Mouse (Mus musculus): Measurements from ENCODE around the gene Nfic. TPM values are rescaled to one million over a fixed set of nuclear protein-coding genes. Genes with fewer than 3 reads are reported as not detected.

Gene Nfic
- polyA plus RNA-seq, 1 experiment from 2014 or later: 21.4 TPM

DNA sequence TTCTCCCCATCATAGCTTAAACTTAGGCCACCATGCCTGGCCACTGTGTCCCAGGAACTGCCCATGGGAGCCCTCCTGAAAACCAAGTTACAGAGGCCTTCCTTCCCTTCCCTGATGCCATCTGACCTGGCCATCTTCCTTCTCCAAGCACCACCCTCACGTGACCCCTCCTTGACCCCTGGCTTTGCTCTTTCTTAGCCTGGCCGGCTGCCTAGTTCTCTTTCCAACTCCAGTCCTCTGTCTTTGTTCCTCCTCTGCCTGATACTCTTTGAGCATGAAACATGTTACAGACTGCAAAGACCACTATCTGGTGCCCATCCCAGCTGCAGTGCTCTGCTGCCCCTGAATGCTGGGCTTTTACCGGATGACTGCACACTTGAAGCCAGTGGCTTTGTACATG is 66.1 kb downstream of the Nfic start:
- Histone ChIP-seq H3K9me3 (ENCODE audit: control insufficient read depth, low read length) (no peaks in the 10 kb centered on the region), H3K4me1 (replicated peaks; ENCODE audit: control insufficient read depth, insufficient read depth, low read length) (peaks cover 40% of the 10 kb centered on the region), H3K9ac (ENCODE audit: low read depth, low read length) (no peak overlapping the region), H3K4me2 (no peak overlapping the region), H3K36me3 (ENCODE audit: control insufficient read depth, insufficient read depth, low read length) (peaks cover 25% of the 10 kb centered on the region), H3K4me3 (ENCODE audit: low read depth, low read length) (no peak overlapping the region), H3K27me3 (replicated peaks; ENCODE audit: control insufficient read depth, insufficient read depth, low read length) (no peaks in the 10 kb centered on the region), H3K27ac (ENCODE audit: low read depth, low read length) (no peak overlapping the region)
- DNase-seq (ENCODE audit: low spot score): no peak
- 69% methylated on average over 3 of the region's 3 CpGs for WGBS
- no peak for ATAC-seq (replicated peaks; ENCODE audit: low FRiP score)

GRCm38 (mm10) chr10:81388505-81389055 is 66.9 kb downstream of the Nfic start, which contains the start of gene Gm48552:
Gene Gm48552, plus strand, starts transcription at chr10:81389005.
- Histone ChIP-seq H3K9ac (ENCODE audit: low read depth, low read length) (no peak within 1 kb of the TSS), H3K4me3 (ENCODE audit: low read depth, low read length) (no peak within 1 kb of the TSS), H3K36me3 (ENCODE audit: control insufficient read depth, insufficient read depth, low read length) (peaks cover 25% of the 10 kb centered on the region), H3K27ac (ENCODE audit: low read depth, low read length) (no peak within 1 kb of the TSS), H3K4me1 (replicated peaks; ENCODE audit: control insufficient read depth, insufficient read depth, low read length) (peaks cover 34% of the 10 kb centered on the region), H3K9me3 (ENCODE audit: control insufficient read depth, low read length) (no peaks in the 10 kb centered on the region), H3K4me2 (no peak within 1 kb of the TSS), H3K27me3 (replicated peaks; ENCODE audit: control insufficient read depth, insufficient read depth, low read length) (no peaks in the 10 kb centered on the region)
- DNase-seq (ENCODE audit: low spot score) (no peak), ATAC-seq (replicated peaks; ENCODE audit: low FRiP score) (no peak)
- WGBS: 71% methylated on average over 5 of the region's 5 CpGs

GRCm38 (mm10) chr10:81387716-81388115 is 67.7 kb downstream of the Nfic start:
- Histone ChIP-seq H3K9ac (ENCODE audit: low read depth, low read length) (no peak overlapping the region), H3K4me3 (ENCODE audit: low read depth, low read length) (no peak overlapping the region), H3K27ac (ENCODE audit: low read depth, low read length) (no peak overlapping the region), H3K4me2 (no peak overlapping the region), H3K4me1 (replicated peaks; ENCODE audit: control insufficient read depth, insufficient read depth, low read length) (peaks cover 28% of the 10 kb centered on the region), H3K27me3 (replicated peaks; ENCODE audit: control insufficient read depth, insufficient read depth, low read length) (no peaks in the 10 kb centered on the region), H3K36me3 (ENCODE audit: control insufficient read depth, insufficient read depth, low read length) (peaks cover 25% of the 10 kb centered on the region), H3K9me3 (ENCODE audit: control insufficient read depth, low read length) (no peaks in the 10 kb centered on the region)
- 92% methylated on average over 20 of the region's 20 CpGs for WGBS
- ATAC-seq (replicated peaks; ENCODE audit: low FRiP score) (no peak), DNase-seq (ENCODE audit: low spot score) (no peak)

GRCm38 (mm10) chr10:81385603-81386306 is 69.7 kb downstream of the Nfic start:
- ATAC-seq (replicated peaks; ENCODE audit: low FRiP score) (no peak), DNase-seq (ENCODE audit: low spot score) (no peak)
- peak overlapping the region; percentile 94 for H3K4me2 ChIP-seq
- H3K27ac ChIP-seq (ENCODE audit: low read depth, low read length): no peak overlapping the region
- H3K27me3 ChIP-seq (replicated peaks; ENCODE audit: control insufficient read depth, insufficient read depth, low read length): no peaks in the 10 kb centered on the region
- peak overlapping the region; percentile 78 for H3K4me3 ChIP-seq (ENCODE audit: low read depth, low read length)
- H3K36me3 ChIP-seq (ENCODE audit: control insufficient read depth, insufficient read depth, low read length): peaks cover 25% of the 10 kb centered on the region
- WGBS: 65% methylated on average over 22 of the region's 22 CpGs
- peaks cover 43% of the 10 kb centered on the region for H3K4me1 ChIP-seq (replicated peaks; ENCODE audit: control insufficient read depth, insufficient read depth, low read length)
- peak overlapping the region; percentile 86 for H3K9ac ChIP-seq (ENCODE audit: low read depth, low read length)
- H3K9me3 ChIP-seq (ENCODE audit: control insufficient read depth, low read length): no peaks in the 10 kb centered on the region

DNA sequence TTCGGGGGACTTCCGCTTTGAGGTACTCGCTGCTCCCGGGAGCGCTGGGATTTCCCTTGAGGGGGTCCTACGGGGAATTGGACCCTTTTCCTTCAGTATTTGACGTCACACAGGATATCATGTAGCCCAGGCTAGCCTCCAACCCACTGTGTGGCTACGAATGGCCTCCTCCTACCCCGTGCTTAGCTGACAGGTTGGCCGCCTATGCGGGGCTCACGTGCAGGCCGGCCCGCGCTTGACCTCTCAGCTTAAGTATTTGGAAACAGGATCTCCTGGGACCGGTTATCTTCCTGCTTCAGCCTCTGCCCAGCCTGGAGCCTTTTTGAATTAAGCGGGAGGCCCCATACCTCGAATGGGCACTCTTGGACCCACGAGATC is 70.8 kb downstream of the Nfic start:
- under 1% methylated on average over 19 of the region's 19 CpGs for whole genome bisulfite sequencing

DNA sequence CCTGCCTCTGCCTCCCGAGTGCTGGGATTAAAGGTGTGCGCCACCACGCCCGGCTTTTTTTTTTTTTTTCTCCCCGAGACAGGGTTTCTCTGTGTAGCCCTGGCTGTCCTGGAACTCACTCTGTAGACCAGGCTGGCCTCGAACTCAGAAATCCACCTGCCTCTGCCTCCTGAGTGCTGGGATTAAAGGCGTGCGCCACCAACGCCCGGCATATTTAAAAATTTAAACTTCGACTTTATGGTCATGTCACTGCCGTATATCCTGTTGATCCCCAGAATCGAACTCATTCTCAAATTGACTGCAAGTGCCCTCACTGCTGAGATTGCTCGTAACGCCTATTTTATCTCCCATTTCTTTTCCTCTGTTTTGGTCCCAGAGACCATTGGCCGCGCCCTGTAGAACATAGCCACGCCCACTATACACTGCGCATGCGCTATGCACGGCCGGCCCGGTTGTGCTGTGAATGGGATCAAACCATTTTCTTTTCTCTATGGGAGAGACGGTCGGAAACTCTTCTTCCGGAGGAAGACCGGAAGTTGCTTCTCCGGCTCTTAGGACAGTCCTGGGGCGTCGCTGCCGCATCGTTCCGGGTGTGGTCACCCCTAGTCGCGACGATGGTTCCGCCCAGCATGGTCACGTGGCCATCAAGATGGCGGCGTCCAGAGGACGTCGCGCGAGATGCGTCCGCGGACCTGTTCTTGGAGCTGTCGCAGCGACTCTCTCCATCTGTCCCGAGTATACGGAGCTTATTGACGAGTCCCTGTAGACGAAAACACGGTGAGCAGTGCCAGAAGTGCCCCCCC is 71.4 kb downstream of the Nfic start, which contains the start of the genes Dohh and Gm48551:
Gene Dohh, plus strand, starts transcription at position 627 of the 803 bp plus-strand sequence.
Gene Gm48551, plus strand, starts transcription at position 665 of the 803 bp plus-strand sequence.
- Histone ChIP-seq H3K36me3 (ENCODE audit: control insufficient read depth, insufficient read depth, low read length) (peaks cover 25% of the 10 kb centered on the region), H3K27ac (ENCODE audit: low read depth, low read length) (peak within 1 kb of the TSS; percentile 85), H3K4me1 (replicated peaks; ENCODE audit: control insufficient read depth, insufficient read depth, low read length) (peaks cover 45% of the 10 kb centered on the region), H3K4me3 (ENCODE audit: low read depth, low read length) (peak within 1 kb of the TSS; percentile 78), H3K27me3 (replicated peaks; ENCODE audit: control insufficient read depth, insufficient read depth, low read length) (no peaks in the 10 kb centered on the region), H3K4me2 (peak within 1 kb of the TSS; percentile 94), H3K9me3 (ENCODE audit: control insufficient read depth, low read length) (no peaks in the 10 kb centered on the region), H3K9ac (ENCODE audit: low read depth, low read length) (peak within 1 kb of the TSS; percentile 86)
- WGBS: 6% methylated on average over 54 of the region's 54 CpGs
- DNase-seq (ENCODE audit: low spot score): peak; percentile 98
- ATAC-seq (replicated peaks; ENCODE audit: low FRiP score): peak; percentile 86

More for the DNA sequence above, 70.8 kb downstream of the Nfic start:
- H3K4me1 ChIP-seq (replicated peaks; ENCODE audit: control insufficient read depth, insufficient read depth, low read length): peaks cover 46% of the 10 kb centered on the region
- peak overlapping the region; percentile 94 for H3K4me2 ChIP-seq
- ATAC-seq (replicated peaks; ENCODE audit: low FRiP score) (0 out of 2 replicates have a peak, but pooled peaks have one; percentile 9), DNase-seq (ENCODE audit: low spot score) (no peak)
- no peaks in the 10 kb centered on the region for H3K9me3 ChIP-seq (ENCODE audit: control insufficient read depth, low read length)
- no peaks in the 10 kb centered on the region for H3K27me3 ChIP-seq (replicated peaks; ENCODE audit: control insufficient read depth, insufficient read depth, low read length)
- peak overlapping the region; percentile 78 for H3K4me3 ChIP-seq (ENCODE audit: low read depth, low read length)
- peak overlapping the region; percentile 85 for H3K27ac ChIP-seq (ENCODE audit: low read depth, low read length)
- H3K36me3 ChIP-seq (ENCODE audit: control insufficient read depth, insufficient read depth, low read length): peaks cover 25% of the 10 kb centered on the region
- H3K9ac ChIP-seq (ENCODE audit: low read depth, low read length): peak overlapping the region; percentile 86

- Histone ChIP-seq H3K27me3 (replicated peaks; ENCODE audit: control insufficient read depth, insufficient read depth, low read length) (no peaks in the 10 kb centered on the region), H3K4me1 (replicated peaks; ENCODE audit: control insufficient read depth, insufficient read depth, low read length) (peaks cover 44% of the 10 kb centered on the region), H3K9me3 (ENCODE audit: control insufficient read depth, low read length) (no peaks in the 10 kb centered on the region), H3K4me2 (peak overlapping the region; percentile 31), H3K9ac (ENCODE audit: low read depth, low read length) (peak overlapping the region; percentile 39), H3K27ac (ENCODE audit: low read depth, low read length) (peak overlapping the region; percentile 78), H3K36me3 (ENCODE audit: control insufficient read depth, insufficient read depth, low read length) (peaks cover 13% of the 10 kb centered on the region; the same call in 1 of the 2 replicates), H3K4me3 (ENCODE audit: low read depth, low read length) (no peak overlapping the region)
- WGBS: 35% methylated on average over 5 of the region's 5 CpGs
- ATAC-seq (replicated peaks; ENCODE audit: low FRiP score) (peak; percentile 47), DNase-seq (ENCODE audit: low spot score) (no peak)
Measured at GRCm38 (mm10) chr10:81382039-81382438, 73.4 kb downstream of the Nfic start.

DNA sequence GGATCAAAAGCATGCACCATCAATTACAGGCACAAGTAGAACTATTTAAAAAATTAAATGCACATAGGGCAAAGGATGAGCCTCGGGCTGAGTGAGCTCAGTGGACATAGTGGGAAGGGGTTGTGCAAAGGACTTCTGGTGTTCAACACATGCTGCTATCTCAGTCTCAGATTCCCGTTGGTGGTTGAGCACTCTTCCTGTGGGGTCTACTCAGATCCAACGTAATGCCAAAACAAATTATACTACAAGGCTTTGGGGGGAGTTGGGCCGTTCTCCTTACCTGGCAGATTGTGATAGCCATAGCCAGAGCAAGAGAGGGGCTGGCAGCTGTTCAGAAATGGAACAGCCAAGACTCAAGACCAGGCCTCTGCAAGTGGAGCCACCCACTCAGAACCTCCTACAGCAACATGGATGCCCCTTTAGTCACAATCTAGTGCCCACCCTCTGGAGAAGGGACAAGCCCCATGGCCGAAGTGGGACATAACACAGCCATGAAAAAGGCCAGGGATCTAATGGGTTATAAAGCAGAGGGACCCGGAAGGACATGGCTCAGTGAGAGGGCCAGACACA is 75.5 kb downstream of the Nfic start:
- H3K4me1 ChIP-seq (replicated peaks; ENCODE audit: control insufficient read depth, insufficient read depth, low read length): peaks cover 43% of the 10 kb centered on the region
- H3K4me3 ChIP-seq (ENCODE audit: low read depth, low read length): no peak overlapping the region
- DNase-seq (ENCODE audit: low spot score) (no peak), ATAC-seq (replicated peaks; ENCODE audit: low FRiP score) (no peak)
- 0 out of 2 replicates have a peak overlapping the region, but pooled peaks have one; percentile 8 for H3K9ac ChIP-seq (ENCODE audit: low read depth, low read length)
- H3K4me2 ChIP-seq: peak overlapping the region; percentile 1; the same call in 1 of the 2 replicates
- no peak overlapping the region for H3K27ac ChIP-seq (ENCODE audit: low read depth, low read length)
- 62% methylated on average over 6 of the region's 6 CpGs for WGBS
- no peaks in the 10 kb centered on the region for H3K9me3 ChIP-seq (ENCODE audit: control insufficient read depth, low read length)
- H3K36me3 ChIP-seq (ENCODE audit: control insufficient read depth, insufficient read depth, low read length): peaks cover 10% of the 10 kb centered on the region
- no peaks in the 10 kb centered on the region for H3K27me3 ChIP-seq (replicated peaks; ENCODE audit: control insufficient read depth, insufficient read depth, low read length)
